Mouse (Mus musculus) brain, embryonic 14.5 days (tissue): Measurements from ENCODE around the gene Hip1.

Experiments
- CTCF ChIP-seq: fragments of 200-500 bp; IDR thresholded peaks from 2 replicates; pipeline ENCODE4 v1.5.1; 2012; ENCODE audit warnings: inconsistent platforms, mild to moderate bottlenecking, moderate library complexity, borderline replicate concordance; ENCODE audit not compliant: insufficient read depth, insufficient read length; ENCODE audit errors: extremely low read depth
- POLR2A ChIP-seq: fragments of 200-500 bp; IDR thresholded peaks from 2 replicates; pipeline ENCODE4 v1.6.1; 2012; ENCODE audit warnings: mild to moderate bottlenecking, inconsistent platforms, borderline replicate concordance; ENCODE audit not compliant: poor library complexity, insufficient read depth, insufficient read length, severe bottlenecking; ENCODE audit errors: extremely low read depth

GRCm38 (mm10) chr5:135468280-135468679, 76.6 kb downstream of the Hip1 start:
- no peak for TF ChIP-seq CTCF
- TF ChIP-seq POLR2A: no peak
